Mouse (Mus musculus) brain, embryonic 18.5 days (tissue): Measurements from ENCODE around the gene Rabggtb.
"Not testable (repeated sequence)": the region's sequence is repeated elsewhere in the genome, so short reads cannot be mapped to it uniquely, and the experiment has no call there.

ENCODE experiments used
- DNase-seq: peaks from one replicate; pipeline ENCODE4 v3.0.0-alpha.2; 2012; ENCODE audit warnings: low read depth, low spot score

Gene Rabggtb

DNA sequence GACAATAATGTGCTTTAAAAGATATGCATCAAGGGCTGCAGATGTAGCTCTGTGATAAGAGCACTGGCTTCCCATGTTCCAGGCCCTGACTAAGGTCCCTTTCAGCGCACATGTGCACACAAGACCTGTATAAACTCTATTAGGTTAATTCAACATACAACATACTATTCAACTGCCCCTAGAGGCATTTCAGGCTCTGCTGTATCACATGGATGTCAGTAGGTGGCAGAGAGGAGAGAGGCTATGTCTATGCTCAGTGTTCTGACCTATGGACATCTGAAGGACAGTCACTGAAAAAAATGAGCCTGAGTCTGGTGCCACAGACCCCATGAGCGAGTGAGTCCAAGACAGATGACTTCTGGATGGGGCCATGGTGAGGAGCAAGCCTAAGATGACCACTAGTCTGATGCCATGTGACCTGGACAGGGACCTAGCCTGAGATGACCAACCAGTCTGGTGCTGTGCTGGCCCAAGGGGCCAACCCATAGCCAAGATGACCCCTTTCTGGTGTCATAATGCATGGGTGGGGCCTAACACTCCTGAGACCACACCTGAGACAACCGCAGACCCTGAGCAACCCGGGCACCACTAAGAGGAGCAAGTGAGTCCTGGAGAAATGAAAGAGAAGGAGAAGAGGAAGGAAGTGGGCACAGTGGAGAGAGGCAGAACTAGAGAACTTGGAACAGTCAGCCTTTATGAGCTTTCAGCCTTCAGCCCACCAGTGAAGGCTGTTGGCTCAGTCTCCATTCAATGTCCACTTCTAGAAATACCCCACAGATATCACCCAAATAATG is 48.0 kb downstream of the Rabggtb start:
- no peak for DNase-seq

DNA sequence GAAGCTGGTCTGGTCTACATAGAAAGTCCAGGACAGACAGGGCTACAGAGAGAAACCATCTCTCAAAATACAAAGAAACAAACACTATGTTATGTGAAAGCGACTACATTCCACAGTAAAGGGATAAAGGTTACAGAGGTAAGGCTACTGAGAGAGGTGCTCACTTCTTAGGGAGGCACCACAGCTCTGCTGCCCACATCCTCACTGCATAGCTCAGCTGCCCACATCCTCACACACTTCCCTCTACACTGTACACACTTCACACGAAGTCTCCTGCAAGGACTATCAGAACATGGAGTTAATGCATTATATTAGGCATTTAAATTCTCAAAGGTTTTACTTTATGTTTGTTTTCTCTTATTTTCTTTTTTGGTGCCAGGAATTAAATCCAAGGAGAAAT is 49.0 kb downstream of the Rabggtb start:
- no peak for DNase-seq

DNA sequence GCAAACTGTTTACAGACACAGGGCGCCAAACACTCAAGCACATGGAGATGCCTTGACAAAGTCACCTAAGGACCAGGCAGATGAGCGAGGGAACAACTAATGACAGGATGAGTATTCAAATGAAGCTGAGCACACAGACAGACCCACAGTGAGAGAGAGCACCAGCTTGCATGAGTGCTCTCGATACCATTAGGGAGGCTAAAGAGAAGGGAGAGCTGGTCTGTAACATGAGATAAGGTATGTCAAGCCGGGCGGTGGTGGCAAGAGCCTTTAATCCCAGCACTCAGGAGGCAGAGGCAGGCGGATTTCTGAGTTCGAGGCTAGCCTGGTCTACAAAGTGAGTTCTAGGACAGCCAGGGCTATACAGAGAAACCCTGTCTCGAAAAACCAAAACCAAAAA is 52.4 kb downstream of the Rabggtb start:
- not testable (repeated sequence) for DNase-seq

GRCm38 (mm10) chr3:153858350-153859001 is 54.3 kb downstream of the Rabggtb start:
- DNase-seq = no peak
